Mouse (Mus musculus) small intestine, adult 2 months (tissue): ENCODE measurements around the gene Icam1. TPM values are rescaled to one million over a fixed set of nuclear protein-coding genes. Genes with fewer than 3 reads are reported as not detected.

Experiments
- H3K27ac ChIP-seq: fragments of 200-500 bp; 2 replicates; pipeline ENCODE4 v1.5.1; 2012; ENCODE audit warnings: low read depth, low read length, control low read depth, inconsistent platforms; ENCODE audit not compliant: insufficient read depth
- H3K27me3 ChIP-seq: fragments of 200-500 bp; 2 replicates; pipeline ENCODE4 v1.6.1; 2012; ENCODE audit warnings: mild to moderate bottlenecking, moderate library complexity, low read length, inconsistent platforms; ENCODE audit not compliant: control insufficient read depth, insufficient read depth
- H3K36me3 ChIP-seq: fragments of 200-500 bp; 2 replicates; pipeline ENCODE4 v1.6.1; 2012; ENCODE audit warnings: mild to moderate bottlenecking, low read length, control low read depth, inconsistent platforms; ENCODE audit not compliant: control insufficient read depth, insufficient read depth
- H3K4me1 ChIP-seq: fragments of 200-500 bp; 2 replicates; pipeline ENCODE4 v1.6.1; 2012; ENCODE audit warnings: low read length, inconsistent platforms, mixed read lengths; ENCODE audit not compliant: control insufficient read depth, insufficient read depth, insufficient read length
- H3K4me3 ChIP-seq: fragments of 200-500 bp; 2 replicates; pipeline ENCODE4 v1.5.1; 2012; ENCODE audit warnings: low read depth, mild to moderate bottlenecking, control low read depth, inconsistent platforms, low read length, moderate library complexity
- CTCF ChIP-seq: fragments of 200-500 bp; IDR thresholded peaks from 2 replicates; pipeline ENCODE4 v1.5.1; 2012; ENCODE audit warnings: low read depth, mild to moderate bottlenecking, control low read depth, inconsistent platforms, low read length, moderate library complexity, mixed read lengths; ENCODE audit not compliant: insufficient replicate concordance, insufficient read length; ENCODE audit errors: extremely low read depth
- POLR2A ChIP-seq: fragments of 200-500 bp; IDR thresholded peaks from 2 replicates; pipeline ENCODE4 v1.6.1; 2012; ENCODE audit warnings: low read depth, mild to moderate bottlenecking, control low read depth, inconsistent platforms, low read length, moderate library complexity
- WGBS: fragments of 180-500 bp; shearing (Covaris S2); methylation state at CpG from one replicate; pipeline ENCODE4 v1.1.7; 2018; 5-methylcytosine and 5-hydroxymethylcytosine counted together
- polyA plus RNA-seq: library from polyadenylated mRNA; depleted of rRNA; stranded (reverse); fragments of >200 nt; gene quantifications from 2 replicates; pipeline ENCODE4 v1.2.3, GENCODE M21; 2012

Icam1 gene
- polyA plus RNA-seq, 1 experiment, result 9.4 TPM

GRCm38 (mm10) chr9:20975431-20976215, 40.2 kb upstream of the Icam1 start:
- no peaks in the 10 kb centered on the region for H3K36me3 ChIP-seq
- peaks cover 10% of the 10 kb centered on the region for H3K4me1 ChIP-seq
- peak overlapping the region; percentile 70 for H3K4me3 ChIP-seq
- 2% methylated on average over 43 of the region's 45 CpGs for WGBS
- TF ChIP-seq POLR2A, result no peak
- no peak for TF ChIP-seq CTCF
- no peaks in the 10 kb centered on the region for H3K27me3 ChIP-seq
- no peak overlapping the region; the same call in 1 of the 2 replicates for H3K27ac ChIP-seq

GRCm38 (mm10) chr9:20976216-20976960, 39.4 kb upstream of the Icam1 start, which contains the start of gene S1pr2:
Gene S1pr2 (minus strand): TSS chr9:20976781.
- Histone ChIP-seq H3K27me3 (no peaks in the 10 kb centered on the region), H3K27ac (peak within 1 kb of the TSS; percentile 61), H3K4me1 (peaks cover 10% of the 10 kb centered on the region), H3K36me3 (no peaks in the 10 kb centered on the region), H3K4me3 (peak within 1 kb of the TSS; percentile 70)
- TF ChIP-seq POLR2A (peak; percentile 43; the same call in 1 of the 2 replicates), CTCF (no peak)
- under 1% methylated on average over 47 of the region's 47 CpGs for WGBS

- no peak for TF ChIP-seq POLR2A
- no peak for TF ChIP-seq CTCF
- H3K27me3 ChIP-seq, result no peaks in the 10 kb centered on the region
- H3K36me3 ChIP-seq, result no peaks in the 10 kb centered on the region
- WGBS, result under 1% methylated on average over 4 of the region's 4 CpGs
- no peak overlapping the region for H3K27ac ChIP-seq
- H3K4me3 ChIP-seq, result peak overlapping the region; percentile 70
- peaks cover 10% of the 10 kb centered on the region for H3K4me1 ChIP-seq
Measured at GRCm38 (mm10) chr9:20976961-20977689, 38.7 kb upstream of the Icam1 start.

GRCm38 (mm10) chr9:20978409-20979095, 37.2 kb upstream of the Icam1 start:
- H3K4me1 ChIP-seq, result peaks cover 10% of the 10 kb centered on the region
- H3K27me3 ChIP-seq, result no peaks in the 10 kb centered on the region
- no peak overlapping the region for H3K4me3 ChIP-seq
- H3K27ac ChIP-seq, result no peak overlapping the region
- TF ChIP-seq CTCF (no peak), POLR2A (no peak)
- WGBS, result 50% methylated on average over 10 of the region's 10 CpGs
- H3K36me3 ChIP-seq, result no peaks in the 10 kb centered on the region

GRCm38 (mm10) chr9:20979181-20979580, 36.6 kb upstream of the Icam1 start:
- Histone ChIP-seq H3K27me3 (no peaks in the 10 kb centered on the region), H3K4me3 (no peak overlapping the region), H3K36me3 (no peaks in the 10 kb centered on the region), H3K4me1 (peaks cover 10% of the 10 kb centered on the region), H3K27ac (no peak overlapping the region)
- no peak for TF ChIP-seq POLR2A
- no peak for TF ChIP-seq CTCF
- 78% methylated on average over 5 of the region's 5 CpGs for WGBS

GRCm38 (mm10) chr9:20979769-20980168, 36.0 kb upstream of the Icam1 start:
- Histone ChIP-seq H3K27ac (no peak overlapping the region), H3K36me3 (no peaks in the 10 kb centered on the region), H3K4me1 (peaks cover 10% of the 10 kb centered on the region), H3K4me3 (no peak overlapping the region), H3K27me3 (no peaks in the 10 kb centered on the region)
- WGBS, result 84% methylated on average over 7 of the region's 7 CpGs
- TF ChIP-seq POLR2A (no peak), CTCF (no peak)
